Mouse (Mus musculus) R1 (cell line): ENCODE results near the gene Ttc41.

Experiments
- DNase-seq: peaks from one replicate; pipeline ENCODE4 v3.0.0-alpha.2; 2018; ENCODE audit warnings: low read depth, low spot score

Gene Ttc41

GRCm38 (mm10) chr10:86784126-86784675 is 78.6 kb downstream of the Ttc41 start:
- DNase-seq: no peak

- DNase-seq: no peak
Observed at GRCm38 (mm10) chr10:86785396-86785795, 79.8 kb downstream of the Ttc41 start.

DNA sequence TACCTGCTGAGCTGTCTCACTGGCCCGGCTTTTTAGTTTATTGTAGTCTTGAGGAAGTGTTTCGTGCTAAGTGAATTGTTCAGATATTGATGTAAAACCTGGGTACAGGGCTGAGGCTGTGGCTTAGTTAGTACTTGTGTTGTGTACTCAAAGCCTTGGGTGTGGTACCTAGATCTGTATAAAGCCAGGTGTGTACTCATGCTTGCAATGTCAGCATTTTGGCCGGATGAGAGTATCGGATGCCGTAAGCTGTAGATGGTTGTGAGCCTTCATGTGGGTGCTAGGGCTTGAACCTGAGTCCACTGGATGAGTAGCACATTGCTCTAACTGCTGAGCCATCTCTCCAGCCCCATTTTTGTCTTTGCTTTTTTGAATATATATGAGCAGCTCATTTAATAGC is 80.5 kb downstream of the Ttc41 start:
- no peak for DNase-seq

- no peak for DNase-seq
Observed at GRCm38 (mm10) chr10:86788193-86788592, 82.6 kb downstream of the Ttc41 start.

DNA sequence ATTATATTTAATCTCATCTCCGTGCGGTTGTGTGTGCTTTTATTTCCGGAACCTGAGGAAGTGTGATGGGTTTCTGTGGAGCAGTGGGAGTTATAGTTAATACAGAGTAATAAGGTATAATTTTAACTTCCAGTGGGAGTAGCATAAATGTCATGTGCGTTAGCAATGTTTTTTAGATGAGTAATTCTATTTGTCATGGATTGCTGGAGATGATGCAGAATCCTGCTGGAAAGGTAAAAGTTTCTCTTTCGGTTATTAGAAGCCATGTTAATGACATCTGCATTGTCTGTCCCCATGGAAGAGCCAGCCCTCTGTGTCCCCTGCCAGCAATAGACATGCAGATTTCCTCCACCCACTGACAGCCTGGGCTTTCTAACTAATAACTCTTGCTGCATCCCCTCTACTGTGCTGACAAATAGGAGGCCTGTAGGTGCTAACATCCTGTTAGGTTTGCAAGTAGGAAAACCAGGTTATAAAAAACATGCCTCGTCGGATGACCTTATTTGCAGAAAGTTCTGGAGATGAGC is 83.6 kb downstream of the Ttc41 start:
- no peak for DNase-seq

GRCm38 (mm10) chr10:86791507-86792184 is 86.0 kb downstream of the Ttc41 start:
- no peak for DNase-seq

DNA sequence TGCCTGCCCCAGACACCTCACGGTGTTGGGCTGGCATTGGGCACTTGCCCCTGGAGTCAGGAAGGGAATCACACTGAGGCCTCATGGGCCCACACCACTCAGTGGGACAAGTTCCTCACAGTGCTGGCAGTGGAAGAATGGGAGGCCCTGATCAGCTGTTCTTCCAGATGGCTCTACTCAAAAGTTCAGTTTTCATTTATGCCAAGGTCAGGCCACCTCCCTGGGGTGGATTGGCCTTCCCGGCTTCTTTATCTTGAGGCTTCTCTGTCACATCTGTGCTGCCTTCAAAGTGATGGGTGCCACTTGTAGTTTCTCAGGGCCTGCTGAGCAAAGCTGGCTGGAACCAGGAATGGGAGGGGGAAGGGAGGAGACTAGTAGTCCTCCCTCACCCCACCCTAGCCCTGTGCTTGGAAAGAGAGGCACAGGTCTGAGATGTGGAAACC is 87.9 kb downstream of the Ttc41 start:
- no peak for DNase-seq

DNA sequence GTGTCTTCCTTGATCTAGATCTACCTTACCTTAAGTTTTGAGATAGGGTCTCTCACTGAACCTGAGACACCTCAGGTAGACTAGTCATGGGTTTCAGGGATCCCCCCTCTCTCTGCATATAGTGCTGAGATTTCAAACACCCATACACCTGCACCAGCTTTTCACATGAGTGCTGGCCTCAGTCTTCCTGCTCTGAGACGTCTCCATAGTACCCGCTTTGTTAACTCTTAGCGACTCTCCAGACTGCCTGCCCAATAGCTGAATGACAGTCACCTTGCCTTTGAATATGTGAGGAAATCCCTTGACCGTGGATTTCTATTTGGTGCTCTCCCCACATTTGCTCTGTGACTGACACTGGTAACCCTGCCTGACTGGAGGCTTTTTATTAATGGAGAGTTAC is 88.6 kb downstream of the Ttc41 start:
- no peak for DNase-seq

GRCm38 (mm10) chr10:86794794-86795535 is 89.4 kb downstream of the Ttc41 start:
- DNase-seq: no peak

DNA sequence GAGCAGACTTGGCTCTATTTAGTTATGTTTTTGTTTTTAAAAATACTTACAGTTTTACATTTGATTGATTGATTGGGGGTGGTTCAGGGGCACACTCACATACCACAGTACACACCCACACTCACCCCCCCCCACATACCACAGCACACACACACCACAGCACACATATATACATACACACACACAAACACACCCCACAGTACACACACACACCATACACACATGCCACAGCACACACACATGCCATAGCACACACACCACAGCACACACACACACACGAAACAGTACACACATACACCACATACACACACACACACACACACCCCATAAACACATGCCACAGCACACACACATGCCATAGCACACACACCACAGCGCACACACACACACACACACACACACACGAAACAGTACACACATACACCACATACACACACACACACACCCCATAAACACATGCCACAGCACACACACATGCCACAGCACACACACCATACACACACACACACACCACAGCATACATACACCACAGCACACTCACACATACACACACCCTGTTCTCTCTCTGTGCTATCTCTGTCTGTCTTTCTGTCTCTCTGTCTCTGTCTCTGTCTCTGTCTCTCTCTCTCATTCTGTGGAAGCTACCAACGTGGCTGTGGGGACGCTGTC is 90.6 kb downstream of the Ttc41 start:
- no peak for DNase-seq

GRCm38 (mm10) chr10:86807362-86807761 is 101.8 kb downstream of the Ttc41 start:
- DNase-seq: no peak

GRCm38 (mm10) chr10:86808013-86808758 is 102.6 kb downstream of the Ttc41 start:
- DNase-seq: no peak

GRCm38 (mm10) chr10:86810000-86810399 is 104.4 kb downstream of the Ttc41 start:
- no peak for DNase-seq

GRCm38 (mm10) chr10:86810612-86811011 is 105.0 kb downstream of the Ttc41 start:
- no peak for DNase-seq

- DNase-seq: peak; percentile 70
Observed at GRCm38 (mm10) chr10:86814292-86815131, 108.9 kb downstream of the Ttc41 start.

- DNase-seq: no peak
Observed at GRCm38 (mm10) chr10:86815133-86815532, 109.5 kb downstream of the Ttc41 start.

DNA sequence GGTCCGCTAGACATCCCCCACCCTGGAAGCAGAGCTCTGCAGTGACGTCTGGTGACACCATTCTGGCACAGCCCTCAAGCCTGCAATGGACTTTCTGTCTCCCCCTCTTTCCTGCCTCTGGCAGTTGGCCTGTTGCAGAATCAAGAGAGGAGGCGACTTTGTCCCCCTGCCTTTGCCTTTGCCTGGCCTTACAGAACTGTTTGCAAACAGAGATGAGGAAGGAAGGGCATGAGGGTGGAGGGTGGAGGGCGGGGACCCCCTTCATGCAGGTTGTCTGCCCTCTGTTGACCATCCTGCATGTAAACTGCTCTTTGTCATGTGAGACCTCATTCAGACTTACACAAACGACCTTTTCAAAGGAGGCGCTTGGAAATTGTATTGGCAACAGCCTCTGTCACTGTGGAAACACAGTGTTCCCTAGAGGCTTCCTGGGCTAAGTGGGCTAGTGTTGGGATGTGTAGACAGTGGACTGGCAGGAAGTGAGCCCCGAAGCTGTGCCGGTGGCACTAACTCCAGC is 114.1 kb downstream of the Ttc41 start:
- DNase-seq: no peak

GRCm38 (mm10) chr10:86821014-86821413 is 115.4 kb downstream of the Ttc41 start:
- DNase-seq: no peak

- peak; percentile 47 for DNase-seq
Observed at GRCm38 (mm10) chr10:86824093-86824492, 118.5 kb downstream of the Ttc41 start.

GRCm38 (mm10) chr10:86824871-86825270 is 119.3 kb downstream of the Ttc41 start:
- no peak for DNase-seq
